Mouse (Mus musculus) thymus, adult 2 months (tissue): ENCODE measurements at regions not wholly inside any gene's neighbourhood (a gene's known extent, or its start where the extent isn't known, plus 50 kb on each side); places are given as distances from the start of the nearest gene placed in this dataset.

Source experiments
- DNase-seq: peaks from one replicate; pipeline ENCODE4 v3.0.0; 2021
- H3K27ac ChIP-seq: fragments of 200-500 bp; 2 replicates; pipeline ENCODE4 v1.5.1; 2012; ENCODE audit warnings: low read length, control low read depth; ENCODE audit not compliant: control insufficient read depth, insufficient read depth
- H3K27me3 ChIP-seq: fragments of 200-500 bp; 2 replicates; pipeline ENCODE4 v1.6.1; 2012; ENCODE audit warnings: mild to moderate bottlenecking, low read length, moderate library complexity, mixed read lengths; ENCODE audit not compliant: control insufficient read depth, insufficient read depth
- H3K36me3 ChIP-seq: fragments of 200-500 bp; 2 replicates; pipeline ENCODE4 v1.6.1; 2012; ENCODE audit warnings: mild to moderate bottlenecking, low read length, moderate library complexity; ENCODE audit not compliant: control insufficient read depth, insufficient read depth
- H3K4me1 ChIP-seq: fragments of 200-500 bp; replicated peaks from 2 replicates; pipeline ENCODE4 v1.6.1; 2012; ENCODE audit warnings: low read length; ENCODE audit not compliant: control insufficient read depth, insufficient read depth
- H3K4me3 ChIP-seq: fragments of 200-500 bp; 2 replicates; pipeline ENCODE4 v1.5.1; 2012; ENCODE audit warnings: mild to moderate bottlenecking, low read length, control low read depth, moderate library complexity; ENCODE audit not compliant: control insufficient read depth, insufficient read depth
- CTCF ChIP-seq: fragments of 200-500 bp; IDR thresholded peaks from 2 replicates; pipeline ENCODE4 v1.5.1; 2012; ENCODE audit warnings: mild to moderate bottlenecking, control low read depth, low read length, moderate library complexity, borderline replicate concordance; ENCODE audit not compliant: control insufficient read depth, poor library complexity, insufficient read depth; ENCODE audit errors: extremely low read depth
- POLR2A ChIP-seq: fragments of 200-500 bp; IDR thresholded peaks from 2 replicates; pipeline ENCODE4 v1.6.1; 2012; ENCODE audit warnings: mild to moderate bottlenecking, low read length, control low read depth, moderate library complexity; ENCODE audit not compliant: control insufficient read depth, poor library complexity, insufficient read depth; ENCODE audit errors: extremely low read depth
- WGBS: fragments of 180-500 bp; shearing (Covaris S2); methylation state at CpG from one replicate; pipeline ENCODE4 v1.1.7; 2018; 5-methylcytosine and 5-hydroxymethylcytosine counted together

- Histone ChIP-seq H3K36me3 (no peaks in the 10 kb centered on the region), H3K27ac (no peak overlapping the region), H3K27me3 (no peaks in the 10 kb centered on the region), H3K4me1 (no peaks in the 10 kb centered on the region), H3K4me3 (no peak overlapping the region)
- TF ChIP-seq CTCF (no peak), POLR2A (no peak)
- no peak for DNase-seq
These were observed 301.2 kb upstream of the Chl1 start for GRCm38 (mm10) chr6:103209202-103209601.

- Histone ChIP-seq H3K36me3 (no peaks in the 10 kb centered on the region), H3K27me3 (no peaks in the 10 kb centered on the region), H3K4me1 (no peaks in the 10 kb centered on the region), H3K4me3 (no peak overlapping the region), H3K27ac (no peak overlapping the region)
- no peak for DNase-seq
- no peak for TF ChIP-seq POLR2A
- no peak for TF ChIP-seq CTCF
- 67% methylated on average over 6 of the region's 6 CpGs for WGBS
These were observed 297.2 kb upstream of the Chl1 start for GRCm38 (mm10) chr6:103213160-103213559.

GRCm38 (mm10) chr6:103236896-103237295 lies 273.5 kb upstream of the Chl1 start:
- no peaks in the 10 kb centered on the region for H3K36me3 ChIP-seq
- H3K27ac ChIP-seq: no peak overlapping the region
- no peak for DNase-seq
- TF ChIP-seq POLR2A (no peak), CTCF (no peak)
- H3K4me1 ChIP-seq: no peaks in the 10 kb centered on the region
- H3K27me3 ChIP-seq: no peaks in the 10 kb centered on the region
- no peak overlapping the region for H3K4me3 ChIP-seq

GRCm38 (mm10) chr6:103268984-103269383 lies 241.4 kb upstream of the Chl1 start:
- WGBS: 79% methylated on average over 5 of the region's 5 CpGs
- no peak overlapping the region for H3K27ac ChIP-seq

GRCm38 (mm10) chr6:103272216-103272615 lies 238.2 kb upstream of the Chl1 start:
- no peak for DNase-seq
- WGBS: 71% methylated on average over 3 of the region's 3 CpGs
- no peak for TF ChIP-seq POLR2A
- no peak for TF ChIP-seq CTCF
- Histone ChIP-seq H3K36me3 (no peaks in the 10 kb centered on the region), H3K4me3 (no peak overlapping the region), H3K27me3 (no peaks in the 10 kb centered on the region), H3K27ac (no peak overlapping the region), H3K4me1 (no peaks in the 10 kb centered on the region)

More at GRCm38 (mm10) chr6:103268984-103269383, 241.4 kb upstream of the Chl1 start:
- Histone ChIP-seq H3K4me3 (no peak overlapping the region), H3K27me3 (no peaks in the 10 kb centered on the region), H3K4me1 (no peaks in the 10 kb centered on the region), H3K36me3 (no peaks in the 10 kb centered on the region)
- TF ChIP-seq POLR2A (no peak), CTCF (no peak)
- no peak for DNase-seq

GRCm38 (mm10) chr6:103275071-103275470 lies 235.3 kb upstream of the Chl1 start:
- Histone ChIP-seq H3K4me1 (no peaks in the 10 kb centered on the region), H3K4me3 (no peak overlapping the region), H3K36me3 (no peaks in the 10 kb centered on the region), H3K27me3 (no peaks in the 10 kb centered on the region), H3K27ac (no peak overlapping the region)
- no peak for DNase-seq
- no peak for TF ChIP-seq POLR2A
- TF ChIP-seq CTCF: no peak
- WGBS: 32% methylated on average over 4 of the region's 4 CpGs

GRCm38 (mm10) chr6:103275476-103275875 lies 234.9 kb upstream of the Chl1 start:
- TF ChIP-seq CTCF (no peak), POLR2A (no peak)
- H3K36me3 ChIP-seq: no peaks in the 10 kb centered on the region
- no peaks in the 10 kb centered on the region for H3K4me1 ChIP-seq
- no peak overlapping the region for H3K27ac ChIP-seq
- no peak overlapping the region for H3K4me3 ChIP-seq
- no peaks in the 10 kb centered on the region for H3K27me3 ChIP-seq
- no peak for DNase-seq
- WGBS: 36% methylated on average over 2 of the region's 2 CpGs
